Mouse (Mus musculus): Measurements from ENCODE around the gene Ccdc51.

Gene Ccdc51

DNA sequence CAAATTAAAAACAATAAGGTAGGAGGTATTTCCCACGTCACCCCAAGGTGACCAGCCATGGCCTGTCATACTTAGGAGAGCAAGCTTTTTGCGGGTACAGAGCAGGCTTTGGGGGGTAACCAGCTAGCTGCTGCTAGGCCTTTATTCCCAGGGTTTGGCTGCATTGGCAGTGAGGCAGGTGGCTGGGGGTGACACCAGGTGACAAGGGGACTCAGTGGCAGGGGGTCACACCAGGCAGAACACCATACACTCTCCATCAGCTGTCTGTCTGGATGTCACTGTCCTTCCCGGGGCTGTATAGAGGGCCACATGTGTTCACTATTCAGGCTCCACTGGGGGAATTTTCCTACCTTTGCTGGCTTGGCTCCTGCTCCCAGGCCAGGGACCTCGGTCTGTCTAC, 25.4 kb upstream of the Ccdc51 start:
- DNase-seq (ENCODE audit: extremely low read depth, low read depth) = no peak

GRCm38 (mm10) chr9:109057543-109057942, 24.8 kb upstream of the Ccdc51 start:
- peak; percentile 68 for DNase-seq (ENCODE audit: extremely low read depth, low read depth)

GRCm38 (mm10) chr9:109058006-109058765, 24.1 kb upstream of the Ccdc51 start:
- no peak for DNase-seq (ENCODE audit: extremely low read depth, low read depth)

DNA sequence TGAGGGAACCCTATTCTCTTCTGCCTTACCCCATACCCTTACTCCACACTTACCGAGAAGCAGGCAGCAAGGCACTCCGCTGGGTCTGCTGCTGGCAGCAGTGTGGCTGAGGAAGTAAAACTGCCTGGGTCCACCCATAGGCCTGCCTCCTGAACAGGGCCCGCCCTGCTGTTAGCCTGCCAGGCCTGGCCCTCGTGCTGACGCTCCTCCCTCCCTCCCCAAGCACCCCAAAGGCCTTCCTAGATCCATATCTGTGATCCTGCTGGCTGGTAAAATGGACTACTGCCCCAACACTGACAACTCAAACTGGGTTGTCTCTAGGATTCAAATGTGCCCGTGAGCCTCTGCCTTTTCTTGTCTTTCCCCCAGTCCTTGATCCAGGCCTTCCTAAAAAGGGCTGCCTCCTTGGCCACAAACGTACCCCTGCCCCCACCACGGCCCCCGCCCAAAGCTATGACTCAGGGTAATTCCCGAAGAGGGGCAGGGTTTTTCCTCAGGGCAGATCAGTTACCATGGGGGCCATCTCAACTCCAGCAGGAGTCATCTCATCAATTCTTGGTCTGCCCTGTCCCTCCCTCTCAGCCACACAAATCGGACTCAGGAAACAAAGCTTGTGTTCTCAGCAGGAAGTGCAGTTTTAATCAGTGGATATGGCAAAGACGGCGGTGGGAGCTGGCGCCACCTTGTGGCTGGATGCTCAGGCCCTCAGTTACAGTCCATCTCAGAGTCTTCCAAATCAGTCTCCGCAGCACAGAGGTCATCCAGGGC, 23.0 kb upstream of the Ccdc51 start, which contains the start of gene Trex1:
Gene Trex1 (minus strand): TSS at position 599 of the 768 bp plus-strand sequence.
- DNase-seq (ENCODE audit: extremely low read depth, low read depth) = peak; percentile 82

GRCm38 (mm10) chr9:109060184-109060897, 22.0 kb upstream of the Ccdc51 start:
- DNase-seq (ENCODE audit: extremely low read depth, low read depth) = no peak

DNA sequence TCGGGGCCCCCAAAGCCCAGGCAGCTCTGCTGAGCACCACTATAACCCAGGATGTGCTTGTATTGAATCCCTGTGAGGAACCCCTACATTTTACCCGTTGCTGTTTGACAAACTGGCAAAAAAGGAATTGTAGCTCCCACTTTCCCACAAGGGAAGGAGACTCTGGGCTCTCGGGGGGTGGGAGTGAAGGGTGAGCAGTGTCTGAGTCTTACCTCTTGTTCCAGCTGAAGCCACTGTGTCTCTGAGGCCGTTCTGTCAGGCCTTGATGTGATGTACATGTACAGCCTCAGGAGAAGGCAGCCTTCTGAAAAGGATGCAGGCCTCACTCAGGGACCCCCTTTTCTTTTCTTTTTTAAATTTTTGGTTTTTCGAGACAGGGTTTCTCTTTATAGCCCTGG, 21.4 kb upstream of the Ccdc51 start:
- DNase-seq (ENCODE audit: extremely low read depth, low read depth) = no peak

GRCm38 (mm10) chr9:109068095-109068735, 14.1 kb upstream of the Ccdc51 start:
- no peak for DNase-seq (ENCODE audit: extremely low read depth, low read depth)

GRCm38 (mm10) chr9:109073661-109074573, 8.4 kb upstream of the Ccdc51 start, which contains the start of gene Atrip:
TSS of gene Atrip (minus strand) at chr9:109074124.
- peak; percentile 76 for DNase-seq (ENCODE audit: extremely low read depth, low read depth)

DNA sequence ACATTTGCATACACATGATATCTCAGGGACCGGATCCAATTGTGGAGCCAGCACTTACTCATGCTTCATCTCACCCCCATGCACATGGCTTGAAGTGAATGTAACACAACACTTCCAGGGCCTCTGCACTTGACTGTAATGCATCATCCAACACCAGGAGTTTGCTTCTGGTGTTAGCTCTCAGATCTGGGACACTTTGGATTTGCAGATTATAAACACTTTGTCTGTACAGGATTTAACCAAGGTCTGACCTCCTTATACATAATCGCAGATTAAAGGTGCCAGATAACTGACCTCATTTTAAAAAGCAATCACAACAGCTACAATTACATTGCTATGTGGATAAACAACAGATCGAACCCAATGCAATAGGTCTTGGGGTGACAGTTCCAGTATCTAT, 1.8 kb upstream of the Ccdc51 start:
- DNase-seq (ENCODE audit: extremely low read depth, low read depth) = no peak

- DNase-seq (ENCODE audit: extremely low read depth, low read depth) = no peak
Observed at GRCm38 (mm10) chr9:109081749-109082123, 557 bp upstream of the Ccdc51 start.

- no peak for DNase-seq (ENCODE audit: extremely low read depth, low read depth)
Observed at GRCm38 (mm10) chr9:109084922-109085321, 2.6 kb downstream of the Ccdc51 start.

DNA sequence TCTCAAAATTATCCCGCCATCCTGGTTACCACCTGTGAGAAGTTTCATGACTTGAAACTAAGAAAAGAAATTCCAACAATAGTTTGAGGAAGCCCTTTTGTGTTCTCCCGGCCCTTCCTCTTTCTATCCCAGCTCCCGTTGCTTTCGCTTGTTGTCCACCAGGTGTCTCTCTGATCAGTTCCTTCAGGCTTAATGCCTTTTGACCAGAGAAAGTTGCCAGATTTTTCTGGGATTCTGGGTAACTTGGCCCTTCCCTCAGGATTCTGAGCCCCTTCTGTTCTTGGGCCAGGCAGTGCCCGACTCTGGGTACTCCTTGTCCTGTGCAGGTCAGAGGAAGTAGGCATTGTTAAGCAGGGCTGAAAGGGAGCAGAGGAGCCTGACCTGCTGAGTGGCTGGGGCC, 5.7 kb downstream of the Ccdc51 start:
- no peak for DNase-seq (ENCODE audit: extremely low read depth, low read depth)

DNA sequence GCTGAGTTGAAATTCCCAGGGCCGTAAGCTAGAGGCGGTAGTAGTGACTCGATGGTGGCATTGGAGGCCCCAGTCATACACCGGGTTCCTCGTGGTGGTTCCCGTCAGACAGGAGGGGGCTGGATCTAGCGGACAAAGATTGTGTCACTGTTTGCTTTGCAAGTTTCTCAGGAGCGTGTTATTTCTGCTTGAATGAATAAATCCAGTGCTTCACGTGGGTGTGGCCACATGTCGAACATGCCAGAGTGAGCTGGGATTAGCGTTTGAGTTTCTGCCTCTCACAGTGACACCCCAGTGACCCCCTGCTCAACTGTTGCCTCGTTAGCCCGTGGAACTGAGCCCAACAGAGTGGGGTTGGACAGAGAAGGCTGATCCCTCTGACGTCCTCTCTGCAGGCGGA, 8.2 kb downstream of the Ccdc51 start:
- DNase-seq (ENCODE audit: extremely low read depth, low read depth) = no peak

DNA sequence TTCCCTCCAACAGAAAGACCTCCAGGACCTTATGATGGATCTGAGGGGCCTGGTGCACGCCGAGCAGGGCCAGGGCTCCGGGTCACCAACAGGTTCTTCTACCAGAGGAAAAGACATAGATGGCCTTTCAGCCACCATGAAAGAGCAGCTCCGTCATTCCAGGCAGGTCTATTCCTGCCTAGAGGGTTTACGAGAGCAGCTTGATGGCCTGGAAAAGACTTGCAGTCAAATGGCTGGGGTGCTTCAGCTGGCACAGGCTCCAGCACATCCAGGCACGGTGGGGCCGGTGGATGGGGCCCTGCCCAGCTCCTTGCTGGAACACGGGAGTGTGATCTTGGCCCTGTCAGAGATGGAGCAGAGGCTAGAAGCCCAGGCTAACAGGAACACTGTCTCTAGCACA, 9.5 kb downstream of the Ccdc51 start:
- DNase-seq (ENCODE audit: extremely low read depth, low read depth) = no peak

DNA sequence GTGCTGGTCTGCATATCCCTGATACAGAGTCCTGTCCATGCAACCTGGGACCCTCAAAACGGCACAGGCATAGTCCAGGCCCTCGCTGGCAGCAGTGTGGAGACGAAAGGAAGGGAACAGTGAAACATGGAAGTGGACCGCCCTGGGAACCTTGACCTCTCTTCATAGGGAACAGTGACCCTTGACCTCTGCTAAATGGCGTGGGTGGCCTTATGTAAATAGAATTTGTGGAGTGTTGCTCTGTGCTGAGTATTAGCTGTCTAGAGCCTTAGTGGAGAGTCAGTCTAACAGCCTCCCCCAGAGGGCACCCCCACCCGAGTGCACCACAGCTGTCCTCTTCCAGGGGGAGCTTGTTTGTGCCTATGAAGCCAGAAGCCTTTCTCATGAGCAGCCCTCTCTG, 10.5 kb downstream of the Ccdc51 start:
- no peak for DNase-seq (ENCODE audit: extremely low read depth, low read depth)

GRCm38 (mm10) chr9:109093786-109094552, 11.7 kb downstream of the Ccdc51 start:
- DNase-seq (ENCODE audit: extremely low read depth, low read depth) = no peak

- no peak for DNase-seq (ENCODE audit: extremely low read depth, low read depth)
Observed at GRCm38 (mm10) chr9:109094553-109095136, 12.4 kb downstream of the Ccdc51 start.

DNA sequence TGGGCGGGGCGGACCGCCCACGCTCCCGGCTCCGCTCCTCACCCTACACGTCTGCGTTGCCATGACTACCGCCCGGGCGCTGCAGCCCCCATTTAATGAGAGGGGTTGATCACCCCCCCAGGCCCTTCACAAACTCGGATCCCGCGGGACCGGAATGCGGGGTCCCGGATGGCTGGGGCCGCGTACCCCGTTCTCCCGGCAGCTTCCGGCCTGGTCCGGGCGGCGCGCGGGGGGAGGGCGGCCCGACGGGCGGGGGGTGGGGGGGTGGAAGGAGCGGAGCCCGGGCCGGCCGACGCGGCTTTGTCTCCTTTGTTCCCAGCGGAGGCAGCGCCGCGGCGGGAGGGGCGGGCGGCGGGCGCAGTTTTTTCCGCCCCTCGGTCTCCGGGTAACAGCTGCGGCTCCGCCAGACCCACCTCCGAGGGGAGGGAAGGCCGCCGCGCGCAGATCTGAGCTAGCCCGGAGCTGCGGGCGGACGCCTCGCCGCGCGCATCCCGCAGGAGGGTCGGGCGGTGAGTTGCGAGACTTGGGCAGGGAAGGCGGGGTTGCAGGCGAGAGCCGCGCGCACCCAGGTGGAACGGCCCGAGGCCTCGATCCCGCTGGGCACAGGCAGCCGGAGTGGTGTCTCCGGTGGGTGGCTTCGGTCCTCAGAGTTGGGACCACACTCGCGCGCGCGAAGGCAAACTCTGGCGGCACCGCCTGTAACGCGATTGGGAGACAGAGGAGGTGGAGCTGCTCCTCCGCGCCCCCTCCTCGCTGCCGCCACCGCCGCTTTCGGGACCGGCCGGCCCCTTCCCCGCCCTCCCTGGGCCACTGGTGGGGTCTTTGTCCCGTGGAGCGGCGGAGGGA, 13.1 kb downstream of the Ccdc51 start, which contains the start of gene Plxnb1:
Gene Plxnb1 (plus strand): TSS at position 253 of the 846 bp plus-strand sequence.
- no peak for DNase-seq (ENCODE audit: extremely low read depth, low read depth)

Measured in MEL-GATA-1-ER (cell line).